Mouse (Mus musculus) forebrain, postnatal 0 days (tissue): ENCODE data around the gene Tchhl1. TPM values are rescaled to one million over a fixed set of nuclear protein-coding genes. Genes with fewer than 3 reads are reported as not detected.

Source experiments
- ATAC-seq: fragments of 200-750 bp; cut with Nextera tagmentation; 2 replicates; pipeline ENCODE4 v1.8.0; 2017; ENCODE audit warnings: mild to moderate bottlenecking, moderate library complexity
- DNase-seq: peaks from one replicate; pipeline ENCODE4 v3.0.0-alpha.2; 2015
- H3K27ac ChIP-seq: fragments of 300-500 bp; sonication (generic); 2 replicates; pipeline ENCODE4 v1.5.1; 2014; ENCODE audit warnings: low read depth, mild to moderate bottlenecking, antibody characterized with exemption, low read length, moderate library complexity, mixed read lengths
- H3K27me3 ChIP-seq: fragments of 300-500 bp; sonication (generic); 2 replicates; pipeline ENCODE4 v1.6.1; 2014; ENCODE audit warnings: mild to moderate bottlenecking, low read length, mixed read lengths; ENCODE audit not compliant: insufficient read depth
- H3K36me3 ChIP-seq: fragments of 300-500 bp; sonication (generic); 2 replicates; pipeline ENCODE4 v1.6.1; 2014; ENCODE audit warnings: mild to moderate bottlenecking, moderate library complexity; ENCODE audit not compliant: insufficient read depth
- H3K4me1 ChIP-seq: fragments of 300-500 bp; sonication (generic); 2 replicates; pipeline ENCODE4 v1.6.1; 2014; ENCODE audit warnings: antibody characterized with exemption; ENCODE audit not compliant: insufficient read depth
- H3K4me2 ChIP-seq: fragments of 300-500 bp; sonication (generic); 2 replicates; pipeline ENCODE4 v1.6.1; 2014; ENCODE audit warnings: low read depth, mild to moderate bottlenecking, moderate library complexity
- H3K4me3 ChIP-seq: fragments of 300-500 bp; sonication (generic); 2 replicates; pipeline ENCODE4 v1.5.1; 2014; ENCODE audit warnings: low read depth, low read length, mixed read lengths
- H3K9ac ChIP-seq: fragments of 300-500 bp; sonication (generic); 2 replicates; pipeline ENCODE4 v1.6.1; 2014; ENCODE audit warnings: mild to moderate bottlenecking
- H3K9me3 ChIP-seq: fragments of 300-500 bp; sonication (generic); 2 replicates; pipeline ENCODE4 v1.6.1; 2016; ENCODE audit warnings: low read length
- CTCF ChIP-seq: sonication (generic); IDR thresholded peaks from 2 replicates; pipeline ENCODE4 v1.5.1; 2016; ENCODE audit warnings: antibody characterized with exemption, control low read depth, low read depth
- WGBS: fragments of 180-500 bp; shearing (Covaris S2); extraction: QIAGEN DNeasy Blood & Tissue Kit; methylation state at CpG from one replicate; pipeline ENCODE4 v1.1.7; 2014; 5-methylcytosine and 5-hydroxymethylcytosine counted together
- polyA plus RNA-seq: library from polyadenylated mRNA; unstranded; fragments of >200 nt; fragmentation: Nextera tagmentation; extraction: Ambion mirVana; gene quantifications from 2 replicates; pipeline ENCODE4 v1.2.1, GENCODE M21; 2015
- total RNA-seq: library from RNA; depleted of rRNA; stranded (reverse); fragments of >200 nt; gene quantifications from 2 replicates; pipeline ENCODE4 v1.2.3, GENCODE M21; 2014

The Tchhl1 gene
- total and polyA plus RNA-seq, 2 experiments from 2014 or later = not detected

DNA sequence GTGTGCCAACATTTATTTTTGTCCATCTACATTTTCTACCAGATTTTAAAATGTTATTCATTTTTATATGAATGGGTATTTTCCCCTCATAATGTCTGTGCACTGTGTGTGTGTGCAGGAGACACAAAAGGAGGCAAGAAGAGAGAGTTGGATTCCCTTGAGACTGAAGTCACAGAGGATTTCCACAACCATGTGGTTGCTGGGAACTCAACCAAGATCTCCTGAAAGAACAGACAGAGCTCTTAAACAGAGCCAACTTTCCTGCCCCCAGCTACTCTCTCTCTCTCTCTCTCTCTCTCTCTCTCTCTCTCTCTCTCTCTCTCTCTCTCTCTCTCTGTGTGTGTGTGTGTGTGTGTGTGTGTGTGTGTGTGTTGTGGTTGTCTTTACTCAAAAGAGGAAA is 30.6 kb downstream of the Tchhl1 start:
- DNase-seq (no peak), ATAC-seq (no peak)
- H3K27ac ChIP-seq = no peak overlapping the region

GRCm38 (mm10) chr3:93504536-93505189 is 36.1 kb downstream of the Tchhl1 start:
- Histone ChIP-seq H3K4me3 (no peak overlapping the region), H3K9ac (no peak overlapping the region), H3K4me1 (no peaks in the 10 kb centered on the region), H3K9me3 (no peaks in the 10 kb centered on the region), H3K27ac (no peak overlapping the region), H3K27me3 (no peaks in the 10 kb centered on the region; the same call in 1 of the 2 replicates), H3K4me2 (no peak overlapping the region), H3K36me3 (no peaks in the 10 kb centered on the region)
- peak; percentile 42; the same call in 1 of the 2 replicates for ATAC-seq
- WGBS = 77% methylated on average over 7 of the region's 7 CpGs
- peak; percentile 7 for DNase-seq
- no peak for TF ChIP-seq CTCF

More for the DNA sequence above, 30.6 kb downstream of the Tchhl1 start:
- Histone ChIP-seq H3K4me1 (no peaks in the 10 kb centered on the region), H3K9me3 (no peaks in the 10 kb centered on the region), H3K27me3 (no peaks in the 10 kb centered on the region), H3K36me3 (no peaks in the 10 kb centered on the region), H3K9ac (no peak overlapping the region), H3K4me3 (no peak overlapping the region), H3K4me2 (no peak overlapping the region)
- no peak for TF ChIP-seq CTCF

DNA sequence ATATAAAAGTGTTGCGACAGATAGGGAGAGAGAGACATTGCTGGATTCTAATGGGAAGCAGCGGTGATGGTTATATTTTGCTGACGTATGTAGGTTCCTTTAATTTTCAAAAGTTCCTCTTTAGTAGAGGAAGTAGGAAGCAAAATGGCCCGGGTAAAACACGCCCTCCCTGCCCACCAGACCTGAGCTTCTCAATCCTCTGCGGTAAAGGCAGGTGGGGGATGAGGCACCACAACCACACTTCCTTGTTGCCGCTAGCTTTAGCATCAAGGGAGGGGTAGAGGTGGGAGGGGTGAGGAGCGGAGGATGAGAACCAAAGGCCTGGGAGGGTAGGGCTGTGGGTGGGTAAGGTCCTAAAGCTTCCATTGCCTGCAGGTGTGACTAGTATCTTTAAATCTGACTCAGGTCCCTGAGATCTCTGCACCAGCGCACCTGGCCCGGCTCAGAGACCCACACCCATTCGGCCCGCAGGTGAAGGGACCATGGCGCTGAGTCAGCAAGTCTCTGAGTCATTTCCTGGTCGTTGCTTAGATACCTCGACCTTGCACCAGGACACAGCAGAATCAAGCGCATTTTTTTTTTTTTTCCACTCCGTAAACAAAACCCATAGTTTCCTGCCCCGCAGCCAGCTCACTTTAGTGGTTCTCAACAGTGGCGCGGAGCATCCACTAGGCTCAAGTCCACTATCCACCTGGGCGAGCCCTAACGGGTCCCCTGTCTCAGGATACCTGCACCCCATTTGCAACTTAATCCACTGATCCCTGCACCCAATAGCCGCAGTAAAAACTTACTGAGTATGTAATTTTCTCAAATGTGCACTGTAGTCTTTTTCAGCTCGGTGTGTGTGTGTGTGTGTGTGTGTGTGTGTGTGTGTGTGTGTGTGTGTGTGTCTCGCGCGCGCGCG is 37.7 kb downstream of the Tchhl1 start:
- H3K9ac ChIP-seq = no peak overlapping the region
- no peak overlapping the region for H3K4me3 ChIP-seq
- 49% methylated on average over 30 of the region's 30 CpGs for WGBS
- no peak for DNase-seq
- H3K4me1 ChIP-seq = no peaks in the 10 kb centered on the region
- no peaks in the 10 kb centered on the region for H3K36me3 ChIP-seq
- H3K9me3 ChIP-seq = no peaks in the 10 kb centered on the region
- H3K27me3 ChIP-seq = no peaks in the 10 kb centered on the region; the same call in 1 of the 2 replicates
- no peak overlapping the region for H3K27ac ChIP-seq
- H3K4me2 ChIP-seq = no peak overlapping the region
- no peak for TF ChIP-seq CTCF
- no peak for ATAC-seq

DNA sequence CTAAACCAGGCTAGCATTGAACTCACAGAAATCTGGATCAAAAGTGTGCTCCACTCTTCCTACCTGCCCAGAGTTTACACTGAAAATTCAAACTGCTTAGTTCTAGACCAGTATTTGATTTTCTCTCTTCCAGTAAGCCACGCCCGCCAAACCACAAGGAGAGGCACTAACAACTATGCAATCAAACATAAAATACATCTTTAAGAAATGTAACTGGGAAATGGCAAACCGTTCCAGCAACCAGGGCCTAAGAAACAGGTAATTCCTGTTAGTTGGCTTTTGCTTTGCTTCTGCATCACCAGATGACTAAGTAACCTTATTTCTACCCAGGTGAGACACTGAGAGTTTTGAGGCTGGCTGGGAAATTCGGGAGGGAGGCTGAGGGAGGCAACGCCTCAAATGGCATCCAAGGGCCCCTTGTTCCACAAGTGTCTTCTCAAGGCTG is 38.3 kb downstream of the Tchhl1 start:
- H3K27ac ChIP-seq = no peak overlapping the region
- H3K4me3 ChIP-seq = no peak overlapping the region
- H3K9ac ChIP-seq = no peak overlapping the region
- ATAC-seq (no peak), DNase-seq (no peak)
- no peak overlapping the region for H3K4me2 ChIP-seq
- H3K36me3 ChIP-seq = no peaks in the 10 kb centered on the region
- H3K27me3 ChIP-seq = no peaks in the 10 kb centered on the region; the same call in 1 of the 2 replicates
- H3K4me1 ChIP-seq = no peaks in the 10 kb centered on the region
- no peak for TF ChIP-seq CTCF
- WGBS = 78% methylated on average over 5 of the region's 5 CpGs
- H3K9me3 ChIP-seq = no peaks in the 10 kb centered on the region

- DNase-seq (no peak), ATAC-seq (no peak)
- no peak for TF ChIP-seq CTCF
- WGBS = 83% methylated on average over 1 of the region's 1 CpGs
- Histone ChIP-seq H3K9ac (no peak overlapping the region), H3K4me1 (no peaks in the 10 kb centered on the region), H3K4me3 (no peak overlapping the region), H3K4me2 (no peak overlapping the region), H3K27me3 (no peaks in the 10 kb centered on the region; the same call in 1 of the 2 replicates), H3K9me3 (no peaks in the 10 kb centered on the region), H3K36me3 (no peaks in the 10 kb centered on the region), H3K27ac (no peak overlapping the region)
Observed at GRCm38 (mm10) chr3:93509301-93509700, 40.7 kb downstream of the Tchhl1 start.

DNA sequence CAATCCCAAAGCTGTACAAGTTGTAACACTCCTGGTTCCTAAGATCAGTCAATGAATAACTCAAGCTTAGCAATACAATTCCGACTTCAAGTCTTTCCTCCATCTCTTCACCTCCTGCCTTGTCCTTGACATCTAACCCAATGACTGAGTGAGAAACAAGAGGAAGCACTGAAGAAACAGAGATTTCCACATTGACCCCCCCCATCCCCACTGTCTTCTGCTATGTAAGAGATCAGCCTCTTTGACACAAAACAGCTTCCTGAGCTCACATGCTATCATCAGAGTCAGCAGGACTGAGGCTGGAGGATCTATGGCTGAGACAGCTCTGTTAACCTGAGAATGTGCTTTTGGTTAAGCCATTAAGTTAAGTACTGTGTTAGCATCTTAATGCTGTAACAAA is 42.5 kb downstream of the Tchhl1 start:
- Histone ChIP-seq H3K9ac (no peak overlapping the region), H3K36me3 (no peaks in the 10 kb centered on the region), H3K9me3 (no peaks in the 10 kb centered on the region), H3K27ac (no peak overlapping the region), H3K27me3 (no peaks in the 10 kb centered on the region; the same call in 1 of the 2 replicates), H3K4me2 (no peak overlapping the region), H3K4me1 (no peaks in the 10 kb centered on the region), H3K4me3 (no peak overlapping the region)
- ATAC-seq (no peak), DNase-seq (no peak)
- no peak for TF ChIP-seq CTCF
- 80% methylated on average over 1 of the region's 1 CpGs for WGBS

DNA sequence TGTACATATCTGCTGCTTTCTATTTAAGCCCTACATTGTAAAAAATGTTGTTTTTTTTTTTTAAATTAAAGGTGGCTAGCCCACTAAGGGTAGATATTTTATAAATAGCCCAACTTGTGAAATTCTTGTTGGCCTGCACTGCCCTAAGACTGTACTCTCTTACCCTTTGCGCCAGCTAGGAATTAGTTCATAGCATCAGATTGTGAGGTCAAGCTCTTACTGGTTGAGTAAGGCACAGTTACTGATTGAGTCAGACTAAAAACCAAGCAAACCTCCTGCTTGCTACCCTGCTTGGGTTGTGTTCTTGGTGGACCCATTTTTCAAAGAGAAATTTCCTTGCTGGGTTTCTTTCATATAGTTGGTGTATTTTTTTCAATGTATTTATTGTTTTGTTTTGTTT is 43.2 kb downstream of the Tchhl1 start:
- no peaks in the 10 kb centered on the region for H3K9me3 ChIP-seq
- ATAC-seq (no peak), DNase-seq (no peak)
- TF ChIP-seq CTCF = no peak
- no peak overlapping the region for H3K9ac ChIP-seq
- no peak overlapping the region for H3K4me3 ChIP-seq
- no peaks in the 10 kb centered on the region for H3K36me3 ChIP-seq
- no peak overlapping the region for H3K4me2 ChIP-seq
- H3K27ac ChIP-seq = no peak overlapping the region
- 97% methylated on average over 1 of the region's 1 CpGs for WGBS
- H3K4me1 ChIP-seq = no peaks in the 10 kb centered on the region
- H3K27me3 ChIP-seq = no peaks in the 10 kb centered on the region; the same call in 1 of the 2 replicates
